Mouse (Mus musculus) limb, embryonic 15.5 days (tissue): ENCODE data around the gene Skor1. TPM values are rescaled to one million over a fixed set of nuclear protein-coding genes. Genes with fewer than 3 reads are reported as not detected.
A peak's percentile ranks its signal among the peaks of the same experiment; 100 is the strongest.

Source experiments
- ATAC-seq: fragments of 200-750 bp; cut with Nextera tagmentation; 2 replicates; pipeline ENCODE4 v1.8.0; 2017; ENCODE audit warnings: low read depth, moderate TSS enrichment; ENCODE audit not compliant: insufficient number of reproducible peaks, low FRiP score, low TSS enrichment
- H3K27ac ChIP-seq: fragments of 300-500 bp; sonication (generic); 2 replicates; pipeline ENCODE4 v1.5.1; 2015; ENCODE audit warnings: moderate library complexity, mild to moderate bottlenecking, inconsistent platforms
- H3K27me3 ChIP-seq: fragments of 300-500 bp; sonication (generic); 2 replicates; pipeline ENCODE4 v1.6.1; 2015; ENCODE audit warnings: inconsistent platforms
- H3K36me3 ChIP-seq: fragments of 300-500 bp; sonication (generic); 2 replicates; pipeline ENCODE4 v1.6.1; 2015; ENCODE audit warnings: inconsistent platforms
- H3K4me1 ChIP-seq: fragments of 300-500 bp; sonication (generic); 2 replicates; pipeline ENCODE4 v1.6.1; 2015; ENCODE audit warnings: inconsistent platforms
- H3K4me2 ChIP-seq: fragments of 300-500 bp; sonication (generic); 2 replicates; pipeline ENCODE4 v1.6.1; 2015; ENCODE audit warnings: mild to moderate bottlenecking, inconsistent platforms
- H3K4me3 ChIP-seq: fragments of 300-500 bp; sonication (generic); 2 replicates; pipeline ENCODE4 v1.5.1; 2015; ENCODE audit warnings: mild to moderate bottlenecking, inconsistent platforms
- H3K9ac ChIP-seq: fragments of 300-500 bp; sonication (generic); 2 replicates; pipeline ENCODE4 v1.6.1; 2015; ENCODE audit warnings: inconsistent platforms
- H3K9me3 ChIP-seq: fragments of 300-500 bp; sonication (generic); 2 replicates; pipeline ENCODE4 v1.6.1; 2016; ENCODE audit warnings: inconsistent platforms
- WGBS: fragments of 180-500 bp; shearing (Covaris S2); methylation state at CpG from one replicate; pipeline ENCODE4 v1.1.7; 2015; 5-methylcytosine and 5-hydroxymethylcytosine counted together
- polyA plus RNA-seq: library from polyadenylated mRNA; unstranded; fragments of >200 nt; fragmentation: Nextera tagmentation; extraction: Ambion mirVana; gene quantifications from 2 replicates; pipeline ENCODE4 v1.2.1, GENCODE M21; 2015

Gene Skor1
- polyA plus RNA-seq: 0.04 TPM in 1 of 2 replicates, not detected in the other

DNA sequence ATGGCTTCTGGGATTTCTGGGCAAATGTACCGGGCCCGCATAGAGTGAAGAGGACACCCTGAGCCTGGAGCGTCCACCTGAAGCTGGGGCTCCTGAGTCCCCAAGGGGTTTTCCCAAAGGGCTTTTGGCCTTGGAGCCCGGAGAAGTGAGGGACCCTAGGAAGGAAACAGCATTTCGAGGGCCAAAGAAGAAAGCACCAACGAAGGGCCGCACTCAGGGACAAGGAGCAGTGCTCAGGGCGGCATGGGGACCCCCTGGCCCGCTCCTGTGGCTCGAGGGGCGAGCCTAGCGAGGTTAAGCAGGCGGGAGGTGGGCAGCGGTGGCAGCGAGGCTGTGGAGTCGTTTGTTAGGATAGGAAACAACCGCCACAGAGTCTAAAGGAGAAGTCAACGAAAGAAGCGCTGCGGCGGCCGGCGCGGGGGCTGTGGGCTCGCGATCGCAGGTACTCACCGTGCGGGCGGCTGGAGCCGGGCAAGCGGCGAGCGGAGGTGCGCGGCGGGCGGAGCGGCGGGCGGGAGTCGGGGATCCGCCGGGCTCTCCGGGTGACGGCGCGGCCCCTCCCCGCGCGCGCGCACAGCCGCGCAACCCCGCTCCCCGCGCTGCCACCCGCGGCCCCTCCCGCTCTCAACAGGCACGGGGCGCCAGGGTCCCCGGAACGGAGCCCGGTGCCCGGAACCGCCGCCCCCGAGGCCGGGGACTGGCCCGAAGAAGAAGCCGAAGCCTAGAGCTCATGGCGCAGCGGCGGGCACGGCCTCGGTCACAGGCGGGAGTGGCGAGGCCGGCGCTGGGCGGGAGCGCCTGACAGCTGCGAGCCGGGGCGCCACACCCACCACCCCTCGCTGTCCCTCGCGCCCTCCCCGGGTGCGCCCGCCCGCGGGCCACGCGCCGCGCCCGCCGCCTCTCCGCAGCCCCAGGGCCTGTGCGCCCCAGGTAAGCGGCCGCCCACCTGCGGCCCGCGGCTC, at the start of gene Skor1:
Gene Skor1 (minus strand): TSS at position 552 of the 962 bp plus-strand sequence.
- no peak within 1 kb of the TSS for H3K9ac ChIP-seq

DNA sequence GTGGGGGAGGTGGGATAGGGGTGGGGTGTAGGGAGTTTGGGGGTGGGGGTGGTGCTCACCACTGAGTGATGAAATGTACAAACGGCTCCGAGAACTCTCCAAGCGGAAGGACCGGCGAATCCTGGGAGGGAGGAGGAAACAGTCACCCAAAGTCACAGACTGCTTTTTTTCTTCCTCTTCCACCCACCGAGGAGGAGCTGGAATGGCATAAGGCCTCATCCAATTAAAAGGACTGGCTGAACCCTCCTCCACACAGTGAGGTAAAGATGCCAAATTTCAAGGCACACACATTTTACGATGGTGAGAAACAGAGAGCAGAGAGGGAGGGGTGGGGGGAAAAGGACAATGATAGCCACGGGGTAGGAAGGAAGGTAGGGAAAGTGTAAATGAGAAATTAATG, 48.5 kb upstream of the Skor1 start:
- peaks cover 4% of the 10 kb centered on the region; the same call in 1 of the 2 replicates for H3K36me3 ChIP-seq
- H3K9me3 ChIP-seq: no peaks in the 10 kb centered on the region
- H3K4me2 ChIP-seq: no peak overlapping the region
- no peaks in the 10 kb centered on the region for H3K27me3 ChIP-seq
- no peak overlapping the region for H3K9ac ChIP-seq
- ATAC-seq: no peak
- H3K4me3 ChIP-seq: no peak overlapping the region
- H3K27ac ChIP-seq: no peak overlapping the region
- H3K4me1 ChIP-seq: peaks cover 28% of the 10 kb centered on the region
- WGBS: 12% methylated on average over 8 of the region's 8 CpGs

More for the DNA sequence above, at the start of gene Skor1:
- H3K36me3 ChIP-seq: no peaks in the 10 kb centered on the region
- peaks cover 62% of the 10 kb centered on the region for H3K4me1 ChIP-seq
- no peak for ATAC-seq
- no peak within 1 kb of the TSS for H3K27ac ChIP-seq
- under 1% methylated on average over 101 of the region's 108 CpGs for WGBS
- H3K27me3 ChIP-seq: peaks cover 100% of the 10 kb centered on the region
- peak within 1 kb of the TSS; percentile 45 for H3K4me3 ChIP-seq
- peak within 1 kb of the TSS; percentile 89 for H3K4me2 ChIP-seq
- H3K9me3 ChIP-seq: no peaks in the 10 kb centered on the region

DNA sequence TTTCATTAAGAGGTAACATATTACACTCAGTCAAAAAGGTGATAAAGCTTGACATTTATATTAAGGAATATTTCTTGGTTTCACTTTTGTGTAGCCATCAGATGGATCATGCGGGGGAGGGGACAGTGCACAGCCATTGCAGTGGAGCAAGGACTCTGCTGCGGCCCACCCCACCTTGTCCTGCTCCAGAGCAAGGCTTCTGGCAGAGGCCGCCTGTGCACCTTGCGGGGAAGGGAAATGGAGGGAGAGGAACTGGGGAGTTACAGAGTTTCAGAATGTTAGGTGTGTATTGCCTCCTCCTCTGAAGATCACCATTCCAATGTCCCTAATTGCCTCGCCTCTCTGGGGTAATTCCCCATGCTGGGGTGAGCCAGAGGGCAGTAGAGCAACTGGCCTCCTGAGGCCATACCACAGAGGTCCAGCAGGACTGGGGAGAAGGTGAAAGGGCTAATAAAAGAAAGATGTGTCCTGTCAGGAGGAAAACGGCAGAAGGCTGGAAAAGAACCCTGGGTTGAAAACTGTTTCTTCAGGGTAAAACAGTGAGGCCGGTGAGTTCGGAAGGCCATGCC, 47.4 kb upstream of the Skor1 start:
- Histone ChIP-seq H3K9ac (no peak overlapping the region), H3K4me2 (no peak overlapping the region), H3K9me3 (no peaks in the 10 kb centered on the region), H3K4me3 (no peak overlapping the region), H3K4me1 (peaks cover 28% of the 10 kb centered on the region), H3K27ac (no peak overlapping the region), H3K36me3 (no peaks in the 10 kb centered on the region; the same call in 1 of the 2 replicates), H3K27me3 (no peaks in the 10 kb centered on the region)
- no peak for ATAC-seq
- 53% methylated on average over 8 of the region's 8 CpGs for WGBS

DNA sequence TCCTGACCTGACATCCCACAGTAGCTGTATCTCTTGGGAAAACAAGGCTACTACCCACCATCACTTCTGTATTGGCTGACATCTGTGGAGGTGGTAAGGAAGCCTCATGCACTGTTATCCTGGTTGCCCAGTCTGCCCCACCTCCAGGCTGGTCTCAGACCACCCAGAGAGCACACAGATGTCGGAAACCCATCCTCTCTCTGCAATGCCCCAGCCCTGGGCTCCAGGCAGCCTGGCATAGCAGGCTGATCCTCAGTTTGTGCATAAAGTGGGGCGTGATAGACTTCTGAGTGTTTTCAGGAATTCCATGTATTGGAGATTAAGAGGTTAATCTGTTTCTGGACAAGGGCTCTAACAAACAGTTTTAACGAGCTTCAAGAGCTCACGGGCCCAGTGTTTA, 46.8 kb upstream of the Skor1 start:
- no peak overlapping the region for H3K9ac ChIP-seq
- no peak overlapping the region for H3K27ac ChIP-seq
- ATAC-seq: no peak

DNA sequence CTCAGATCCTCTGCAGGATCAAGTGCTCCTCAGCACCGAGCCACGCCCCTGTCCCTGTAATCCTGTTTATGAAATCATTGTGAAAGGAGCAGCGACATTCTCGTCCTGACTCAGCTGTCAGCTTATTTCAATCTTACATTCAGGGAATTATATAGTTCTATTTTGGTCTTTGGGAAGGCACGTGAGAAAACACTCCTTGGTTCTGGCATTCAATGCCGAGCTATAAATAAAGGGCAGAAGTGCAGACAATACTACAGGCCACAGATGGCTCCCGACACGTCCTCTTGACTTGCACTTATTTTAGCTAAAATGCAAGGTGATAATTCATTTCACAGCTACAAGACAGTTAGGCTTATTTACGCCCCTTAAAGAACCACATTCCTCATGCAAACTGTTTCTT, 46.0 kb upstream of the Skor1 start:
- no peak overlapping the region for H3K4me3 ChIP-seq
- H3K4me1 ChIP-seq: peaks cover 28% of the 10 kb centered on the region
- ATAC-seq: no peak
- no peak overlapping the region for H3K27ac ChIP-seq
- no peaks in the 10 kb centered on the region for H3K9me3 ChIP-seq
- peaks cover 4% of the 10 kb centered on the region; the same call in 1 of the 2 replicates for H3K36me3 ChIP-seq
- 44% methylated on average over 9 of the region's 9 CpGs for WGBS
- H3K27me3 ChIP-seq: no peaks in the 10 kb centered on the region
- H3K9ac ChIP-seq: no peak overlapping the region
- no peak overlapping the region for H3K4me2 ChIP-seq

More for the DNA sequence above, 46.8 kb upstream of the Skor1 start:
- no peaks in the 10 kb centered on the region for H3K27me3 ChIP-seq
- peaks cover 28% of the 10 kb centered on the region for H3K4me1 ChIP-seq
- peaks cover 4% of the 10 kb centered on the region; the same call in 1 of the 2 replicates for H3K36me3 ChIP-seq
- no peak overlapping the region for H3K4me2 ChIP-seq
- no peak overlapping the region for H3K4me3 ChIP-seq
- H3K9me3 ChIP-seq: no peaks in the 10 kb centered on the region
- 43% methylated on average over 4 of the region's 4 CpGs for WGBS

DNA sequence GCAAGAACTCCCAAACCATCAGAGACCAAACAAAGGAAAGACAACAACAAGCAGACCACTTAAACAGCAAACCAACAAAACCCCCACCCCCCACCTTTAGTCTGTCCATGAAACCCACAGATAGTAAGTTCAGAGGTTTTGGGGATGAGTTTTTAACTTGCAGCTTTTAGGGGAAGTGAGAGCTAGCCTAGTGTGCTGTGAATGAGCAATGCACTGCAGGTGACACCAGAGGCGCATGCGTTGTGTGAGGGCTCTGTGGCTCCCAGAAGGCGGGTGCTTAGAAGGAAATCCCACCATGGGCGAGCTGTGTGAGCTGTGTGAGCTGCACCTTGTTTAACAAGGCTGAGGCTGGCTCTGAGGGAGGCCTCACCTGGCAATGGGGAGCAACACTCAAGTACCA, 44.0 kb upstream of the Skor1 start:
- 86% methylated on average over 4 of the region's 4 CpGs for WGBS
- Histone ChIP-seq H3K4me1 (peaks cover 21% of the 10 kb centered on the region), H3K4me3 (no peak overlapping the region)

DNA sequence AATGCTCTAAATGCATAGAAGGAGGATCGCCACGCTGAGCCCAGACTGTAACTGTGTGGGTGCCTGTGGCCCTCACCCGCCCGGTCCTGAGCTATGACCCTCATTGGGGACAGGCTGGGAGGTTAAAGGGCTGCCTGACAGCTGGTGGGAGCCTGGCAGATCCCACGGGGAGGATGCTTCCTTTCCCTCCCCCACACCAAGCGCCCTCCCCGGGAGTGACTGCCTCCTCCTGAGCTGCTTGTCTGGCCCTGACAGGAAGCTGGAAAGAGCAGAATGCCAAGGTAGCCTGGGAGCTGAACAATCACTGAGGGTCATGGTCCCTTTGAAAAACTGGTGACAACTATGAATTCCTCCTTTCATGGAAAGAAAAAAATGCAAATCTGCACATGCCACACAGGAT, 38.5 kb upstream of the Skor1 start:
- WGBS: 36% methylated on average over 7 of the region's 7 CpGs
- Histone ChIP-seq H3K27me3 (no peaks in the 10 kb centered on the region), H3K9me3 (no peaks in the 10 kb centered on the region), H3K4me1 (peaks cover 11% of the 10 kb centered on the region; the same call in 1 of the 2 replicates), H3K36me3 (peaks cover 13% of the 10 kb centered on the region; the same call in 1 of the 2 replicates), H3K4me3 (no peak overlapping the region), H3K27ac (no peak overlapping the region), H3K4me2 (no peak overlapping the region), H3K9ac (no peak overlapping the region)
- no peak for ATAC-seq

More for the DNA sequence above, 44.0 kb upstream of the Skor1 start:
- Histone ChIP-seq H3K9me3 (no peaks in the 10 kb centered on the region), H3K27ac (no peak overlapping the region), H3K9ac (no peak overlapping the region), H3K4me2 (no peak overlapping the region), H3K36me3 (peaks cover 4% of the 10 kb centered on the region; the same call in 1 of the 2 replicates), H3K27me3 (no peaks in the 10 kb centered on the region)
- ATAC-seq: no peak

DNA sequence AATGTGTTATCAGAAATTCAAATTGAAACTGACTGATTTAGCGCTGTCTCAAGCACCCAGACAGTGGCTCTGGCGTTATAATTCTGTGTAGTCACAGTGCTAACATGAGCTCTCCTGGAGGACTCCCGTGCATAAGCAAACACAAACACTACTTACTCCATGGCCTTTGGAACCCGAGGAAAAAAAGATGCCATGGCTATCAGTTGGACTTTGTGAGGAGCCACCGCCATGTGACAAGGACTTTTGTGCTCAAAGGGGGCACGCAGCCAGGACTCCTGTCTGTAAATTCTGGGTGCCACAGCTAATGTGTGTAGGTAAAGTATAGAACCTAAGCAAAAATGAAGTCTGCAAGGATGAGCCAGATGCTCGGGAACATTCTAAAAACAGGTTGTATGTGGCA, 36.5 kb upstream of the Skor1 start:
- no peaks in the 10 kb centered on the region for H3K27me3 ChIP-seq

DNA sequence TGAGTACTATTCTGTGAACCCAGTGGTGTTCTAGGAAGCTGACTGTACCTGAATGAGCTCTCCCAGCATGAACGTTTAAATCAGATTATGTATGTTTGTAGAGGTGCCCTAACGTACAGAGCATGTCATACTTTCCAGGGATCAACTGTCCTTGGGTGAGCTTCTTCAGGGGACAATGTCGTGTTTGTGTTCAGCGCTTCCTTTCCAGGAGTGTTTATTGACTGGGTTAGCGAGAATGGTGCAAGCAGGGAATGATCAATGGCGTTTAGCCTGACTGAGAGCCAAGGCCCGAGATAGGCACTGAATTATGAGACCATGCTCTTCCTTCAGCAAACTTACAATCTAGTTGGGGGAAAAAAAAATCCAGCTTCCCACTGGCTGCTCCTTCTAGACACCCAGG, 35.1 kb upstream of the Skor1 start:
- Histone ChIP-seq H3K27me3 (no peaks in the 10 kb centered on the region), H3K4me1 (peaks cover 19% of the 10 kb centered on the region; the same call in 1 of the 2 replicates), H3K9ac (no peak overlapping the region), H3K36me3 (peaks cover 18% of the 10 kb centered on the region), H3K27ac (no peak overlapping the region), H3K4me2 (no peak overlapping the region), H3K9me3 (no peaks in the 10 kb centered on the region), H3K4me3 (no peak overlapping the region)
- no peak for ATAC-seq
- WGBS: 69% methylated on average over 7 of the region's 7 CpGs

More for the DNA sequence above, 36.5 kb upstream of the Skor1 start:
- Histone ChIP-seq H3K9ac (no peak overlapping the region), H3K9me3 (no peaks in the 10 kb centered on the region), H3K4me1 (peaks cover 19% of the 10 kb centered on the region; the same call in 1 of the 2 replicates), H3K4me2 (no peak overlapping the region), H3K36me3 (peaks cover 9% of the 10 kb centered on the region), H3K4me3 (no peak overlapping the region), H3K27ac (no peak overlapping the region)
- ATAC-seq: no peak
- WGBS: 85% methylated on average over 7 of the region's 7 CpGs

DNA sequence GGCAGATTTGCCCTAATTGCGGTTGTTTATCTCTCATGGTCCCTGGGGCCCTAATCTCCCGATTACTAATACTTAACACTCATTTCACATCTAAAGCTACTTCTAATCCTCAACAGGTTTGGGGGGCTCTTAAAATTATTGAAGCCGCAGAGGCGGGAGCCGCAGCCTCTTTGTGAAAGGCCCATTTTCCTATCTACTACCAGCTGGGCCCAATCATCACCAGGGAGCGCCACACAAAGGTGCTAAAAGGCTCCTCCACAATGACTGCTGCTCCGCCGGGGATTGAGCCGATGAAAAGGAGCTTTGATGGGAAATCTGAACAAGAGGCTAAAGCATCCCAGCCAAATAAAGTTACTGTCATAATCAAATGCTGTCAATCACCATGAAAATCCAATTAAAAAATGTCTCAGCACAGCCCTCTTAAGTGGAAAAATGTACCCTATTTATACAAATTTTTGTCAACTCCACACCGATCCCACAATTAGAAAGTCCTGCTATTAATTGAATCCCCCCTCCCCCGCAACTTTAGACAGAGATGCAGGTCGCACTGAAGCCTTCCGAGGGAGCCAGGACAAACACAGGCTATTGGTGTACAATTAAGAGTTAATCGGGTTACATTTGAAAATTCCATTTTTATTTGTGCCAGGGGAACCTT, 33.7 kb upstream of the Skor1 start:
- Histone ChIP-seq H3K27ac (no peak overlapping the region), H3K9me3 (no peaks in the 10 kb centered on the region), H3K36me3 (peaks cover 18% of the 10 kb centered on the region), H3K4me1 (peaks cover 19% of the 10 kb centered on the region; the same call in 1 of the 2 replicates), H3K27me3 (no peaks in the 10 kb centered on the region), H3K9ac (no peak overlapping the region), H3K4me3 (no peak overlapping the region), H3K4me2 (no peak overlapping the region)
- ATAC-seq: no peak
- 44% methylated on average over 14 of the region's 14 CpGs for WGBS

DNA sequence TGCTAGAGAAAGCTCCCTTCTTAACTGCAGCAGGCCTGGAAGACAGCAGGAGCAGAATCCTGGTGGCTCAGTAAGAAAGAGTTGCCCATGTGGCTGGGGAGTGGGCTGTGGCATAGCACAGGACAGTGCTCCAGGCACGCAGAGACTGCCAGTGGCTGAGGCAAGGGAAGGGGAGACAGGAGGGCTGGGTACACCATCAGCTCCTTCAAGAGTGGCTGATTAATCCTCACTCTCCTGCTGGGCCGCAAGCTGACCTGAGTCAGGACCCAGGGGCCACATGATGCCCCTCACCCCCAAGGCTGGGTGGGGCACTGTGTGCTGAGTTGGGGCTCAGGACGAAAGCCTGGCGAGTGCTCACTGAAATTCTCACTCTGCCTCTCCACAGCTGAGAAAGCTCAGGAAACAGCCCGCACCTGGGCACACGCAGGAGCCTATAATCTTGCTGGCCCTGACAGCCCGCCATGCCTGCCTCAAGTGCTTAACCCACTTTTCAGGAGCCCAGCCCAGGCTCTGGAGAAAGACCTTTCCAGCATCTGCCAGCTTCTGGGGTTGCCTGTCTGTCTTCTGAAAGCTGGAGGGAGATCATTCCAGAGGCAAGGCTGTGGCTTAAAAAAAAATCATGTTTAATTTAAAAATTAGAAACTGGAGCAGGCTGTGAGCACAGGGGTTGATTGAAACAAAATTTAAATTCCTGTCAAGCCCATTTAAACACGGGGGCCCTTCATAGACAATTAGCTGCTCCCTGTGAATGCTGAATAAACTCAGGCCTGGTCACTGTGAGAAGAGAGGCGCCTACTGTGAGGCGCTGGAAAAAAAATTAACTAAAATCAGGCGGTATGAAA, 32.8 kb upstream of the Skor1 start:
- ATAC-seq: no peak
- 57% methylated on average over 11 of the region's 11 CpGs for WGBS
- H3K27me3 ChIP-seq: no peaks in the 10 kb centered on the region

More for the DNA sequence above, 32.8 kb upstream of the Skor1 start:
- Histone ChIP-seq H3K4me1 (peaks cover 17% of the 10 kb centered on the region; the same call in 1 of the 2 replicates), H3K4me2 (no peak overlapping the region), H3K36me3 (peaks cover 18% of the 10 kb centered on the region), H3K9me3 (no peaks in the 10 kb centered on the region), H3K9ac (no peak overlapping the region), H3K4me3 (no peak overlapping the region), H3K27ac (no peak overlapping the region)
